Mouse (Mus musculus): ENCODE results near the gene Gm3448.
"Not testable (repeated sequence)": the region's sequence is repeated elsewhere in the genome, so short reads cannot be mapped to it uniquely, and the experiment has no call there.

Gene Gm3448

DNA sequence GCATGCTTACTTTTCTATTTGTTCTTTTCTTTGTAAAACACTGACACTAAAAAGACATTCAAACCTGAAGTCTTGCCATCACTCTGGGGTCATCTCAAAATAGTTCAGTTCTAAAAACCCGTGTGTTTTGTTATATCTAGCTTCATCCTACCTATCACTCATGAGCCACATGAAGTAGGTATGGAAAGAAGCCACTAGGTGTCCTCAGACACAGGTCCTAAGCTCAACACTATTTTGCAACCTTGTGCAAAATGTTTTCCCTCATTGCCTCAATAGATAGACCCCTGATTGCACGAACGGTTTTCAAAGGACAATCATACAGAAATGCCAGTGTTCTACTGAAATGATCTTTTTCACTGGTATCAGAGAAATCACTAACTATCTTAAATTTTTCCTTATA, 882 bp downstream of the Gm3448 start:
- not testable (repeated sequence) for DNase-seq (ENCODE audit: extremely low spot score, low read depth, low spot score)

DNA sequence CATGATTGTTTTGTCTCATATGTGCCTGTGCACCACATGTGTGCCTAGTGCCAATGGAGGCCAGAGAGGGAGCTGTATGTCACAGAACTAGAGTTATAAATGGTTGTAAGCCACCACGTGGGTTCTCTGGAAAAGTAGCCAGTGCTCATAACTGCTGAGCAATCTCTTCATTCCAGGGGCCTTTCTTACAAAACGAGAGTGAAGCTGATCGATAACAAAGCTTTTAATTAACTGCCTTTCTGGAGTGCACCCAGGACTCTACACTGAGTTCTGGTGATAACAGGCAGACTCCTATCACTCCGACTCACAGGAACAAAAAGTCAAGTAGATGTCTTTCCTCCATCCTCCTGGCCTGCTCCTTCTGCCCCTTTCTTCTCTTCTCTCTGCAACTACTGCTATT, 9.9 kb downstream of the Gm3448 start:
- not testable (repeated sequence) for DNase-seq (ENCODE audit: extremely low spot score, low read depth, low spot score)

DNA sequence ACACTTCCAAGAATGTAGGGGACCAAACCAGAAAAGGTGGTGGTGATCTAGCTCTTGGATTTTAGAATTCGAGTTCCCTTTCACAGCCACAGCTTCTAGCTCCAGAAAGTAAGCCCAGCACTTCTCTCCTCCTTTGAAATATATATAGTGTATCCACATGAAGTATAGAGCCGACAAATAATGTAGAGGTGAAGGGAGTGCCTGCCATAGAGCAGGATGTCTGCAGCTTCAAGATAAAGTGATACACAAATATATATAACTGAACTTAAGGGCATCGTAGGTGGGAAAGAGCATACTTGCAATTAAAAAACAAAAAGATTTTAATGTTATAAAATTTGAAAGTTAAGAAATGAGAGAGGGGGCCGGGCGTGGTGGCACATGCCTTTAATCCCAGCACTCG, 15.8 kb downstream of the Gm3448 start:
- DNase-seq (ENCODE audit: extremely low spot score, low read depth, low spot score): not testable (repeated sequence)

DNA sequence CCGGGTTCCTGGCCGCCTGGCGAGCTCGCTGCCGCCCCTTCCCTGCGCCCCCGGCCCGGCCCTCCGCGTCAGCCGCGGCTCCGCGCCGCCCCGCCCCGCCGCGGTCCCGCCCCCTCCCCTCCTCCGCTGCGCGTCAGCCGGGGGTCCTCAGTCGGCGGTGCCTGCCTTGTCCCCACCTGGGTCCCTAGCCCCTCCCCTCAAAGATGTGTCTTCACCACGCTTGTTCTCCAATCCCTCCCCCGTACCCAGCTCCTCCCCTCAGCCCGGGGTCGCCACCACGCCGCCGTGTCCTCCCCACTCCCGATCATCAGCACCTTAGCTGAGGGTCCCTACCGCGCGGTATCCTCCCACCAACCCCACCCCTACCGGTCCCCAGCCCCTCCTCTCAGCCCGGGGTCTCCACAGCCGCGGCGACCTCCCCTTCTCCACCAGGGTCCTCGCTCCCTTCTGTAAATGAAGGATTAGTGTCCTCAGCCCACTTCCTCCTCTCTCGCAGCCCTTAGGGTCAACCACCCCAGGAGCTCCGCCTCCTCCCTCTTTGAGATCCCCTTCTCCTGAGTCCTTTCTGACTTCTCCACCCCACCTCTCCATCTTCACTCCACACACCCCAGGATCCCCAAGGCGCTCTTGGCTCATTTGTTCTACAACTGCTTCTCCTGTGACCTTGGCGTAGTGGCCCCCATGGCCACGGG, 16.7 kb downstream of the Gm3448 start:
- DNase-seq (ENCODE audit: extremely low spot score, low read depth, low spot score): not testable (repeated sequence)

DNA sequence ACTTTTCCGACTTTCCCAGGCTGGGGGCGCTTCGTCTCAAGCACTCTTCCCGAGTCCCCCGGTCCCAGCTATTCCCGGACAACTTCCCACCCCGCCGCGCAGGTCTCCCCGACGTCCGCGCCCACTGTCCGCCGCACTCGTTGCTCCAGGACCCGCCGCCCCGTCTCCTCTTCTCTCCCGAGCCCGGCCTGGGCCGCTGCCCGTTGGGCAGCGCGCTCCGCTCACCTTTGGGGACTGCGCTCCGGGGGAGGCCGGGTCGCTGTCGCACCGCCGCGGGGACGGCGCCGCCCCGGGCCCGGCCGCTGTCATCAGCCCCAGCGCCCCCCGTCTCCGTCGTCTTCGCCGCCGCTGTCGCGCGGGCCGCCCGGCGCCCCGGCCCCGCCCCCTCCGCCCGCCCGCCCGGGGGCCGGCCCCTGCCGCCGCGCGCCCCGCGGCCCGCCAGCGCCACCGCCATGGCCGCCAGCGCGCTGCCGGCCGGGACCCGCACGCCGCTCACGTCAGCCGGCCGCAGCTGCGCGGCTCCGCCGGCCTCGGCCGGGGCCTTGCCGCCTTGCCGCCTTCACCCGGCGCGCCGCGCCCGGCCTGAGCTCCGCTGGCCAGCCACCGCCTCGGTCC, 17.4 kb downstream of the Gm3448 start:
- DNase-seq (ENCODE audit: extremely low spot score, low read depth, low spot score): not testable (repeated sequence)

DNA sequence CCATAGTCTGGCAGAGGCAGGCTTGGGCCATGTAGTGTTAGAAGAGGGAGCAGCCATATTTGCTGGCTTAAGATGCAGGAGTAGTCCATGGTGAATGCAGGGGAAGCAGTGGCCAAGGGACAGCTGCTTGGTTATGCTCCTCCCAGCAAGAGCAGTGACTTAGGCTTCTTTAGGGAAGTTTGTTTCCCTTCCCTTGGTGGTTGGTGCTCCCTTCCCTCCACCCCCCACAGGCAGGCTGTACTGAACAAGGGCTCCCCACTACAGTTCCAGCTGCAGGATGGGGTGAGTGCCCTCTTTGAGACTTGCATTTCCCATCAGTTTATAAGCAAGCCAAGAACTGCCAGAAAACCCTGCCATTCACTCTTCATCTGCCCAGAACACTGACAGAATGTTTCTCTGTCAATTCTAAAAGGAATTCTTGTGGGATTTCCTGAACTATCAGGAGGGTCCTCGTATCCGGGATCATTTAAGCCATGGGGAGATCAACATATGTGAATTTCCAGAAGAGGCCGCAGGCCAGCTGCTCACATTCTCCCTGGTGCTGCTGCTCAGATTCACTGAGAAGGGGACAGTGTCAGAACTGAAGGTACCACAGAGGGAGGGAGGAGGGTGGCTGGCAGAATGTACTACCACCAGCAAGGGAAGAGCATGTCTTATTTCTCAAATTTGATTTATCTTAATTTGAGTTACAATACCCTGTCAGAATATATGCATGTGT, 19.7 kb downstream of the Gm3448 start:
- not testable (repeated sequence) for DNase-seq (ENCODE audit: extremely low spot score, low read depth, low spot score)

DNA sequence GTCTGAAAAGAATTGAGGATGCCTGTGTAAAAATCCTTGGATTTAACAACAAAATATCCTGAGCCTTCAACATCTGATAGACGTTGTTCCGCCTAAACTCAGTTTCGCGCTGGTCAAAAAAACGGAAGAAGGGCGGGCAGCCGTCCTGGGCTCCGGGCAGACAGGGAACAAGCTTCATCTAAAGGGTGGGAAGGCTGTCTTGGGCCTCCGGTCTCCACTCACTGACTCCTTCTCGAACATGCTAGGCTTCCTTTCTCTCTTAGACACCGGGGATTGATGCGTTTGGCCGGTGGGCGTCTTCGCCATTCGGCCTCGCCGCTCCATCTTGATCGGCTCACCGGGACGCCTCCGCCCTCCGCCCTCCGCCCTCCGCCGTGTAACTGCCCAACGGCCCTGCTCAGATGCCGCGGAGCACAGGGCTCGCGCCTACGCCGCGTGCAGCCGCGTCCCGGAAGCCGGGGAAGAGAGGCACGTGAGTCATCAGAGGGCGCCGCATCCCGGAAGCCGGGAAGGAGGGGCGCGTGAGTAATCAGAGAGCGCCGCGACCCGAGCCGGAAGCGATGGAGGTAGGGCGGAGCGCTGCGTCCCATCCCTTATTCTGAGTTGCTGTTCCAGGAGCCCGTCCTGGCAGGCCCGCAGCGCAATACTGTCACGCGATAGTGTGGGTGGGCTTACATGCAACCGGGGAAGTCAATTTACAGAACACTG, 31.5 kb downstream of the Gm3448 start, which contains the start of gene Gm3435:
Gene Gm3435 (plus strand): TSS at position 471 of the 708 bp plus-strand sequence.
- DNase-seq (ENCODE audit: extremely low spot score, low read depth, low spot score): not testable (repeated sequence)

DNA sequence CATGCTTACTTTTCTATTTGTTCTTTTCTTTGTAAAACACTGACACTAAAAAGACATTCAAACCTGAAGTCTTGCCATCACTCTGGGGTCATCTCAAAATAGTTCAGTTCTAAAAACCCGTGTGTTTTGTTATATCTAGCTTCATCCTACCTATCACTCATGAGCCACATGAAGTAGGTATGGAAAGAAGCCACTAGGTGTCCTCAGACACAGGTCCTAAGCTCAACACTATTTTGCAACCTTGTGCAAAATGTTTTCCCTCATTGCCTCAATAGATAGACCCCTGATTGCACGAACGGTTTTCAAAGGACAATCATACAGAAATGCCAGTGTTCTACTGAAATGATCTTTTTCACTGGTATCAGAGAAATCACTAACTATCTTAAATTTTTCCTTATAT, 32.2 kb downstream of the Gm3448 start:
- not testable (repeated sequence) for DNase-seq (ENCODE audit: extremely low spot score, low read depth, low spot score)

DNA sequence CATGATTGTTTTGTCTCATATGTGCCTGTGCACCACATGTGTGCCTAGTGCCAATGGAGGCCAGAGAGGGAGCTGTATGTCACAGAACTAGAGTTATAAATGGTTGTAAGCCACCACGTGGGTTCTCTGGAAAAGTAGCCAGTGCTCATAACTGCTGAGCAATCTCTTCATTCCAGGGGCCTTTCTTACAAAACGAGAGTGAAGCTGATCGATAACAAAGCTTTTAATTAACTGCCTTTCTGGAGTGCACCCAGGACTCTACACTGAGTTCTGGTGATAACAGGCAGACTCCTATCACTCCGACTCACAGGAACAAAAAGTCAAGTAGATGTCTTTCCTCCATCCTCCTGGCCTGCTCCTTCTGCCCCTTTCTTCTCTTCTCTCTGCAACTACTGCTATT, 41.3 kb downstream of the Gm3448 start:
- not testable (repeated sequence) for DNase-seq (ENCODE audit: extremely low spot score, low read depth, low spot score)

DNA sequence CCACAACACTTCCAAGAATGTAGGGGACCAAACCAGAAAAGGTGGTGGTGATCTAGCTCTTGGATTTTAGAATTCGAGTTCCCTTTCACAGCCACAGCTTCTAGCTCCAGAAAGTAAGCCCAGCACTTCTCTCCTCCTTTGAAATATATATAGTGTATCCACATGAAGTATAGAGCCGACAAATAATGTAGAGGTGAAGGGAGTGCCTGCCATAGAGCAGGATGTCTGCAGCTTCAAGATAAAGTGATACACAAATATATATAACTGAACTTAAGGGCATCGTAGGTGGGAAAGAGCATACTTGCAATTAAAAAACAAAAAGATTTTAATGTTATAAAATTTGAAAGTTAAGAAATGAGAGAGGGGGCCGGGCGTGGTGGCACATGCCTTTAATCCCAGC, 47.2 kb downstream of the Gm3448 start:
- DNase-seq (ENCODE audit: extremely low spot score, low read depth, low spot score): not testable (repeated sequence)

DNA sequence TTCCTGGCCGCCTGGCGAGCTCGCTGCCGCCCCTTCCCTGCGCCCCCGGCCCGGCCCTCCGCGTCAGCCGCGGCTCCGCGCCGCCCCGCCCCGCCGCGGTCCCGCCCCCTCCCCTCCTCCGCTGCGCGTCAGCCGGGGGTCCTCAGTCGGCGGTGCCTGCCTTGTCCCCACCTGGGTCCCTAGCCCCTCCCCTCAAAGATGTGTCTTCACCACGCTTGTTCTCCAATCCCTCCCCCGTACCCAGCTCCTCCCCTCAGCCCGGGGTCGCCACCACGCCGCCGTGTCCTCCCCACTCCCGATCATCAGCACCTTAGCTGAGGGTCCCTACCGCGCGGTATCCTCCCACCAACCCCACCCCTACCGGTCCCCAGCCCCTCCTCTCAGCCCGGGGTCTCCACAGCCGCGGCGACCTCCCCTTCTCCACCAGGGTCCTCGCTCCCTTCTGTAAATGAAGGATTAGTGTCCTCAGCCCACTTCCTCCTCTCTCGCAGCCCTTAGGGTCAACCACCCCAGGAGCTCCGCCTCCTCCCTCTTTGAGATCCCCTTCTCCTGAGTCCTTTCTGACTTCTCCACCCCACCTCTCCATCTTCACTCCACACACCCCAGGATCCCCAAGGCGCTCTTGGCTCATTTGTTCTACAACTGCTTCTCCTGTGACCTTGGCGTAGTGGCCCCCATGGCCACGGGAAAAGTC, 48.1 kb downstream of the Gm3448 start:
- not testable (repeated sequence) for DNase-seq (ENCODE audit: extremely low spot score, low read depth, low spot score)

DNA sequence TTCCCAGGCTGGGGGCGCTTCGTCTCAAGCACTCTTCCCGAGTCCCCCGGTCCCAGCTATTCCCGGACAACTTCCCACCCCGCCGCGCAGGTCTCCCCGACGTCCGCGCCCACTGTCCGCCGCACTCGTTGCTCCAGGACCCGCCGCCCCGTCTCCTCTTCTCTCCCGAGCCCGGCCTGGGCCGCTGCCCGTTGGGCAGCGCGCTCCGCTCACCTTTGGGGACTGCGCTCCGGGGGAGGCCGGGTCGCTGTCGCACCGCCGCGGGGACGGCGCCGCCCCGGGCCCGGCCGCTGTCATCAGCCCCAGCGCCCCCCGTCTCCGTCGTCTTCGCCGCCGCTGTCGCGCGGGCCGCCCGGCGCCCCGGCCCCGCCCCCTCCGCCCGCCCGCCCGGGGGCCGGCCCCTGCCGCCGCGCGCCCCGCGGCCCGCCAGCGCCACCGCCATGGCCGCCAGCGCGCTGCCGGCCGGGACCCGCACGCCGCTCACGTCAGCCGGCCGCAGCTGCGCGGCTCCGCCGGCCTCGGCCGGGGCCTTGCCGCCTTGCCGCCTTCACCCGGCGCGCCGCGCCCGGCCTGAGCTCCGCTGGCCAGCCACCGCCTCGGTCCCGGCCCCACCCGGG, 48.7 kb downstream of the Gm3448 start:
- DNase-seq (ENCODE audit: extremely low spot score, low read depth, low spot score): not testable (repeated sequence)

DNA sequence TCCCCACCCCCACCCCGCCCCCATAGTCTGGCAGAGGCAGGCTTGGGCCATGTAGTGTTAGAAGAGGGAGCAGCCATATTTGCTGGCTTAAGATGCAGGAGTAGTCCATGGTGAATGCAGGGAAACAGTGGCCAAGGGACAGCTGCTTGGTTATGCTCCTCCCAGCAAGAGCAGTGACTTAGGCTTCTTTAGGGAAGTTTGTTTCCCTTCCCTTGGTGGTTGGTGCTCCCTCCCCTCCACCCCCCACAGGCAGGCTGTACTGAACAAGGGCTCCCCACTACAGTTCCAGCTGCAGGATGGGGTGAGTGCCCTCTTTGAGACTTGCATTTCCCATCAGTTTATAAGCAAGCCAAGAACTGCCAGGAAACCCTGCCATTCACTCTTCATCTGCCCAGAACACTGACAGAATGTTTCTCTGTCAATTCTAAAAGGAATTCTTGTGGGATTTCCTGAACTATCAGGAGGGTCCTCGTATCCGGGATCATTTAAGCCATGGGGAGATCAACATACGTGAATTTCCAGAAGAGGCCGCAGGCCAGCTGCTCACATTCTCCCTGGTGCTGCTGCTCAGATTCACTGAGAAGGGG, 51.1 kb downstream of the Gm3448 start:
- not testable (repeated sequence) for DNase-seq (ENCODE audit: extremely low spot score, low read depth, low spot score)

DNA sequence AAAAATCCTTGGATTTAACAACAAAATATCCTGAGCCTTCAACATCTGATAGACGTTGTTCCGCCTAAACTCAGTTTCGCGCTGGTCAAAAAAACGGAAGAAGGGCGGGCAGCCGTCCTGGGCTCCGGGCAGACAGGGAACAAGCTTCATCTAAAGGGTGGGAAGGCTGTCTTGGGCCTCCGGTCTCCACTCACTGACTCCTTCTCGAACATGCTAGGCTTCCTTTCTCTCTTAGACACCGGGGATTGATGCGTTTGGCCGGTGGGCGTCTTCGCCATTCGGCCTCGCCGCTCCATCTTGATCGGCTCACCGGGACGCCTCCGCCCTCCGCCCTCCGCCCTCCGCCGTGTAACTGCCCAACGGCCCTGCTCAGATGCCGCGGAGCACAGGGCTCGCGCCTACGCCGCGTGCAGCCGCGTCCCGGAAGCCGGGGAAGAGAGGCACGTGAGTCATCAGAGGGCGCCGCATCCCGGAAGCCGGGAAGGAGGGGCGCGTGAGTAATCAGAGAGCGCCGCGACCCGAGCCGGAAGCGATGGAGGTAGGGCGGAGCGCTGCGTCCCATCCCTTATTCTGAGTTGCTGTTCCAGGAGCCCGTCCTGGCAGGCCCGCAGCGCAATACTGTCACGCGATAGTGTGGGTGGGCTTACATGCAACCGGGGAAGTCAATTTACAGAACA, 62.8 kb downstream of the Gm3448 start, which contains the start of the genes 9030025P20Rik and Gm3417:
Gene 9030025P20Rik (plus strand): TSS at position 107 of the 677 bp plus-strand sequence.
Gene Gm3417 (minus strand): TSS at position 429 of the 677 bp plus-strand sequence.
- not testable (repeated sequence) for DNase-seq (ENCODE audit: extremely low spot score, low read depth, low spot score)

DNA sequence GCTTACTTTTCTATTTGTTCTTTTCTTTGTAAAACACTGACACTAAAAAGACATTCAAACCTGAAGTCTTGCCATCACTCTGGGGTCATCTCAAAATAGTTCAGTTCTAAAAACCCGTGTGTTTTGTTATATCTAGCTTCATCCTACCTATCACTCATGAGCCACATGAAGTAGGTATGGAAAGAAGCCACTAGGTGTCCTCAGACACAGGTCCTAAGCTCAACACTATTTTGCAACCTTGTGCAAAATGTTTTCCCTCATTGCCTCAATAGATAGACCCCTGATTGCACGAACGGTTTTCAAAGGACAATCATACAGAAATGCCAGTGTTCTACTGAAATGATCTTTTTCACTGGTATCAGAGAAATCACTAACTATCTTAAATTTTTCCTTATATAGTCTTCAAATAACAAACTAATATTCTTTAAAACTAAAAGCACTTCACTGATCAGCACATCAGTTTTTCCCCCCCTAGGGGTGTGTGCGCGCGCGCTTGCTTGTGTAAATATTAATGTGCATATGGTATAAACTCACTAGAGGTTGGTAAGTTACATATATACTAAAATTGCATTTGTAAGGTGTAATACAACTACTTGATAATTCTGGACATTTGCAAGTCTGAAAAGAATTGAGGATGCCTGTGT, 63.5 kb downstream of the Gm3448 start:
- DNase-seq (ENCODE audit: extremely low spot score, low read depth, low spot score): not testable (repeated sequence)

DNA sequence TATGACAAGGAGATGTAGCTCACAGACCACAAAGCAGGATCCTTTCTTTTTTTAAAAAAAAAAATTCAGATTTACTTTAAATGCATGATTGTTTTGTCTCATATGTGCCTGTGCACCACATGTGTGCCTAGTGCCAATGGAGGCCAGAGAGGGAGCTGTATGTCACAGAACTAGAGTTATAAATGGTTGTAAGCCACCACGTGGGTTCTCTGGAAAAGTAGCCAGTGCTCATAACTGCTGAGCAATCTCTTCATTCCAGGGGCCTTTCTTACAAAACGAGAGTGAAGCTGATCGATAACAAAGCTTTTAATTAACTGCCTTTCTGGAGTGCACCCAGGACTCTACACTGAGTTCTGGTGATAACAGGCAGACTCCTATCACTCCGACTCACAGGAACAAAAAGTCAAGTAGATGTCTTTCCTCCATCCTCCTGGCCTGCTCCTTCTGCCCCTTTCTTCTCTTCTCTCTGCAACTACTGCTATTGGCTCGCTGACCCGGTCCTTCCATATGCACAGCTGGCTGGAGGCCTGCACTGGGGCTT, 72.9 kb downstream of the Gm3448 start:
- DNase-seq (ENCODE audit: extremely low spot score, low read depth, low spot score): not testable (repeated sequence)

DNA sequence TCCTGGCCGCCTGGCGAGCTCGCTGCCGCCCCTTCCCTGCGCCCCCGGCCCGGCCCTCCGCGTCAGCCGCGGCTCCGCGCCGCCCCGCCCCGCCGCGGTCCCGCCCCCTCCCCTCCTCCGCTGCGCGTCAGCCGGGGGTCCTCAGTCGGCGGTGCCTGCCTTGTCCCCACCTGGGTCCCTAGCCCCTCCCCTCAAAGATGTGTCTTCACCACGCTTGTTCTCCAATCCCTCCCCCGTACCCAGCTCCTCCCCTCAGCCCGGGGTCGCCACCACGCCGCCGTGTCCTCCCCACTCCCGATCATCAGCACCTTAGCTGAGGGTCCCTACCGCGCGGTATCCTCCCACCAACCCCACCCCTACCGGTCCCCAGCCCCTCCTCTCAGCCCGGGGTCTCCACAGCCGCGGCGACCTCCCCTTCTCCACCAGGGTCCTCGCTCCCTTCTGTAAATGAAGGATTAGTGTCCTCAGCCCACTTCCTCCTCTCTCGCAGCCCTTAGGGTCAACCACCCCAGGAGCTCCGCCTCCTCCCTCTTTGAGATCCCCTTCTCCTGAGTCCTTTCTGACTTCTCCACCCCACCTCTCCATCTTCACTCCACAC, 79.7 kb downstream of the Gm3448 start:
- not testable (repeated sequence) for DNase-seq (ENCODE audit: extremely low spot score, low read depth, low spot score)

All from hindlimb bud, embryonic 11.5 days (tissue).